Comparison of ENCODE assay signal across 1 mouse cellular context in the genomic region with DNA sequence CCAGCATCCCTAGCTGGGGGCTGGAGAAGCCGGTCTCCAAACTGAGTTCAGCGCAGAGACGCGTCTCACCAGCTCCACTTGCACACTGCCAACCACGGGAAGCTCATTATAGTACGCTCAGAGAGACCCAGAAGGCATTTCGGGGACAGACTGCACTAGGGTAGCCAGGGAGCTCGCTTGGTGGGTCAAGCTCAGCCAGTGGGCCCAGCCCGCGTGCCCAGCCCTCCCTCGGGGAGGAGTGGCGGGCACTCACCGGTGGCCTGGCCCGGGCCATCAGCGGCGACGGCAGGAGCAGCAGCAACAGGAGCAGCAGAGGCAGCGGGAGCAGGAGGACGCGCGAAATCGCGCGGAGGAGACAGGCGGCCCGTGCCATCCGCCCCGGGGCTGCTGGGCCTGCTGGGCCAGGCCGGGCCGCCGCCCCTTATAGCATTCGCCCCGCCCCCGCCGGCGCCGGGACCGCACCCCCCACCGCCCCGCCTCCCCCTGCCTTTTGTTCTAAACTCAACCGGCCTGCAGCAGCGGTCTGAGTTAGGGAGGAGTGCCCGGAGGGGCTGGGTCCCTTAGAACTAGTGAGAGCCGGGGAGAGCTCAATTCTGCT.
TF ChIP-seq lines count a peak whose summit lies in the region.

No protein-coding gene starts in this region.

TF ChIP-seq in MEL, 35 proteins besides CTCF, POLR2A, EP300 and RAD21:
- TF ChIP-seq HCFC1 (IDR thresholded peaks at IDR 0.05; ENCODE audit: low read depth, low read length): 0 out of 2 replicates have a peak, but pooled peaks have one; percentile 24
- 0 out of 2 replicates have a peak, but pooled peaks have one; percentile 14 for TF ChIP-seq TCF12 (IDR thresholded peaks at IDR 0.05; ENCODE audit: low read depth, low read length)
- peak; percentile 35 for TF ChIP-seq NELFE (IDR thresholded peaks at IDR 0.05; ENCODE audit: low read depth, low read length)
- TF ChIP-seq BHLHE40 (IDR thresholded peaks at IDR 0.05; ENCODE audit: borderline replicate concordance, low read depth, low read length): no peak
TF ChIP-seq in MEL: peak in this region for 3.
